Mouse (Mus musculus): Measurements from ENCODE around the gene Asic2. TPM values are rescaled to one million over a fixed set of nuclear protein-coding genes. Genes with fewer than 3 reads are reported as not detected.
"Not testable (repeated sequence)": the region's sequence is repeated elsewhere in the genome, so short reads cannot be mapped to it uniquely, and the experiment has no call there.

Gene Asic2
- polyA plus RNA-seq, 1 experiment from 2014 or later = 17.7 TPM

DNA sequence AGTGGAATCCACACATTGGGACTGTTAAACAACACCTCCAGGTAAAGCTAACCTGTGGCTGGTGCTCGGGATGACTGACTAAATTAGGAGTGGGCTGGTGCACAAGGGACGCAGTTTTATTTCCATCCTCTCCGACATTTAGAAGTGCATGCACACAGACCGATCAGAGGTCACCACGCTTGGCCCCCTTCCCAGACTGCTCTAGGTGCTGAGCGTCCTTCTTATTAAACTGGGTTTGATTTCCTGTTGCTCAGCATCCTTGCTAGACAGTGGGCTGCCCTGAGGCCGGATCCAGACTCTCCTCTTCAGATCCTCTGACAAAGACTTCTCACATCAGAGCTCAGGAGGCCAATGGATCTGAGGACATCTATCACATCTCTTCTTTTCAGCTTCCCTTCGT lies 596.7 kb downstream of the Asic2 start:
- Histone ChIP-seq H3K9ac (no peak overlapping the region), H3K9me3 (no peaks in the 10 kb centered on the region), H3K4me3 (no peak overlapping the region), H3K4me1 (replicated peaks) (peaks cover 13% of the 10 kb centered on the region; the same call in 1 of the 2 replicates), H3K36me3 (no peaks in the 10 kb centered on the region), H3K4me2 (no peak overlapping the region), H3K27me3 (no peaks in the 10 kb centered on the region), H3K27ac (replicated peaks) (no peak overlapping the region)
- 50% methylated on average over 8 of the region's 8 CpGs for WGBS
- ATAC-seq (ENCODE audit: low FRiP score, low read depth) = no peak

DNA sequence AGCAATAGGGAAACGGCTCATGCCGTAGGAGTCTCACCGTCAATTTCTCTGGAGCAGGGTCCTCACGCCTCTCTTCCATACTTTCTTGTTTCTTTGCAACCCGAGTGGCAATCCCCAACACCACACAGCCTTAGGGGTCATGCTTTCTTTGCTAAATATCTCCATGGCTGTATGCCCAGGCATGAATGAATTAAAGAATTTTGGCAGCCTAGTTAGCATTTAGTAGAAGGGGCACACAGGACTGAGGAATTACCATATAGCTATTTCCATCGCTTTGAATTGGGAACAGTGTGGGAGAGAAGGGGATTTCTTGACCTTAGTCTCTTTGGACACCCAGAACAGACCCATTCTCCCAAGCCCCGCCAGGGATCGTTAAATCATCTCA lies 597.8 kb downstream of the Asic2 start:
- H3K36me3 ChIP-seq = no peaks in the 10 kb centered on the region
- H3K4me2 ChIP-seq = no peak overlapping the region
- H3K9me3 ChIP-seq = no peaks in the 10 kb centered on the region
- H3K4me1 ChIP-seq (replicated peaks) = peaks cover 13% of the 10 kb centered on the region; the same call in 1 of the 2 replicates
- WGBS = 49% methylated on average over 8 of the region's 8 CpGs
- ATAC-seq (ENCODE audit: low FRiP score, low read depth) = no peak
- no peak overlapping the region for H3K27ac ChIP-seq (replicated peaks)
- no peak overlapping the region for H3K4me3 ChIP-seq
- H3K27me3 ChIP-seq = no peaks in the 10 kb centered on the region
- H3K9ac ChIP-seq = no peak overlapping the region

DNA sequence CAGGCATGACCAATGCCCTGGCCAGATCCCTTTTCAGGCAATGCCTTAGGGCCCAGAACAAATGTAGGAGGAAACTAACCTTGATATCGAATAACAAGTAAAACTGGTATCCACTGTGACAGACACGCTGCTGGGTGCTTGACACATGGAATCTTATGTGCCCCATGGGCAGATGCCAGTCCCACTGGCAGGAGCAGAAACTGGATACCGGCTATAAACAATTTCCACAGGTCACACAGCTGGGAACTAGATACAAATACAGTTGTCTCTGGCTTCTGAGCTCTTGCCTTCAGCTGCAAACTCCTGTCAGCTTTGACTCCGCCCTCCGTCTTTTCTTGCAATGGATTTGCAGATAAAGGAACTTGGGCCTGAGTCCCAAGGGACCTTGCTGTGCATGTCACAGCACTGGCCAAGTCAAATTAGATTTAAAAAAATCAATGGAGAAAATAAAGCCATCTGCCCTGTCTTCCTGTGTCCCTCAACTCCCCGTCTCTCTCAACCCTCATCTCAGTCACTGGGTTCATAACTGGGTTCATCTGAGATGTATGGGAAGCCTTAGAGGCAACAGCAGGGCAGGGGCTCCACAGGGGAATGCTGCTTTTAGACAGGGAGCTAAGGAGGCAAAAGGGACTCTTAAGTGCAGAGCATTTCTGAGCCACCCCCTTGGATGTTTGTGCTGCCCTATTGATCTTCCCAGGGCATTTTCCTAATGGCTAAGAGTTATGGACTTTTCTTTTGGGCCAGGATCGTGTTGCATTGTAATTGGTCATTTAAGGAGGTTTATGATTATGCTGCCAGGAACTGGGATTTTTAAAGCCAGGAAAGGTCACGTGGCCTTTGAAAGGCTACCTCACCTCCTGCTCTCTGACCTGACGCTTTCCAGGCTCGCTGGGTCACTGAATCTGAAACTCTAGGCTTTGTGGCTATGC lies 598.5 kb downstream of the Asic2 start:
- Histone ChIP-seq H3K27me3 (no peaks in the 10 kb centered on the region), H3K4me3 (no peak overlapping the region), H3K9ac (no peak overlapping the region), H3K27ac (replicated peaks) (no peak overlapping the region), H3K36me3 (no peaks in the 10 kb centered on the region), H3K4me1 (replicated peaks) (peaks cover 13% of the 10 kb centered on the region; the same call in 1 of the 2 replicates), H3K4me2 (no peak overlapping the region), H3K9me3 (no peaks in the 10 kb centered on the region)
- ATAC-seq (ENCODE audit: low FRiP score, low read depth) = no peak
- 46% methylated on average over 10 of the region's 10 CpGs for WGBS

DNA sequence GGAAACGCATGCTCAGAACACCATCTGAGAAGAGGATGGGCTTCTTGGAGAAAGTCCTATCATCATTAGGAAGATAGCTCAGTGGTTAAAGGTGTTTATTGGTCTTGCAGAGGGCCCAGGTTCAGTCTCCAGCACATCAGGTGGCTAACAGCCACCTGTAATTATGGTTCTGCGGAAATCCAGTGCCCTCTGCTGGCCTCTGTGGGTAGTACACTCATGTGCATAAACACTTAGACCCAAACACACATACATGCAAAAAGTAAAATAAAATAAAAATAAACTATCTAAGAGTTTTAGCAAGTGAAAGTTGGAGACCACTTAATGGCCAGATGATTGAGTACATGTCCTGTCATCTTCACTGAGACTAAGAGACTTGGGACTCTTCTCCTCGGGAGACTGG lies 603.8 kb downstream of the Asic2 start:
- no peak for ATAC-seq (ENCODE audit: low FRiP score, low read depth)
- H3K27me3 ChIP-seq = no peaks in the 10 kb centered on the region
- H3K36me3 ChIP-seq = no peaks in the 10 kb centered on the region
- H3K4me2 ChIP-seq = no peak overlapping the region
- H3K4me3 ChIP-seq = no peak overlapping the region
- H3K9me3 ChIP-seq = no peaks in the 10 kb centered on the region
- no peak overlapping the region for H3K9ac ChIP-seq
- 96% methylated on average over 3 of the region's 3 CpGs for WGBS
- no peak overlapping the region for H3K27ac ChIP-seq (replicated peaks)
- peaks cover 7% of the 10 kb centered on the region; the same call in 1 of the 2 replicates for H3K4me1 ChIP-seq (replicated peaks)

DNA sequence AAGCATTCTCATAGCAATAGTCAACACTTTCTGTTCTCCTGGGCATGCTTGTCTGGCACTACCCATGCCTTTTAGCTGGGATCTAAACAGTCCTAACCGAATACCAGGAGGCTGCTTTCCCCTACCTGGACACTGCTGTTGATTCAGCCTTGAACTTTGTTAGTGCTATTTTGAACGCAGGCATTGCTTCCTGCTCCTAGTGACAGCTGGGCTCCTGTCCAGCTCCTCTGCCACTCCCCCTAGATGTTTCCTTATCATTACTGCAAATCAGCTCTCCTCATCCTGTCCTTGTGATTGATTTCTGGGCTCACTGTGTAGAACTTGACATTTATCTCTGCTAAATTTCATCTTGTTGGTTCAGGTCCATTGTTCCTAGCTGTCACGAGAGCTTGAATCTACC lies 605.8 kb downstream of the Asic2 start:
- ATAC-seq (ENCODE audit: low FRiP score, low read depth) = no peak
- Histone ChIP-seq H3K4me1 (replicated peaks) (peaks cover 7% of the 10 kb centered on the region; the same call in 1 of the 2 replicates), H3K27me3 (no peaks in the 10 kb centered on the region), H3K27ac (replicated peaks) (no peak overlapping the region), H3K36me3 (no peaks in the 10 kb centered on the region), H3K4me3 (no peak overlapping the region), H3K9me3 (no peaks in the 10 kb centered on the region), H3K9ac (no peak overlapping the region), H3K4me2 (no peak overlapping the region)
- 54% methylated on average over 3 of the region's 3 CpGs for WGBS

DNA sequence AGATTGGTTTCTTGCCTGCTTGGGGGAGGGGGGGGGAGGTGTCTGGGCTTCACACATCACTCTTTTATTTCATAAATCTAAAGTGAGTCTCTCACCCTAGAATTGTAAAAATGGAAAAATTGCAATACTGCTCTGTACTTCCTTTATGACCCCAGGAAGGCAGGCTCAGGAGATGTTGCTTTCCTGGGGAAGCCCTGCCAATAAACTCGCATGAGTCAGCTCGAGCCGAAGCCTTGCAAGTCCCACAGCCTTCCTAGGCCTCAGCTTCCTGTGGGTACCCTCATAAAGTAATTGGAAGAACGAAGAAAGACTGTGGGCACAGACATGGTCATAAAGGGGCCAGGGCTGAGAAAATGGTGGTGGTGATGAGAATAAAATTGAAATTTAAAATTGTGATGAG lies 607.2 kb downstream of the Asic2 start:
- Histone ChIP-seq H3K4me3 (no peak overlapping the region), H3K27me3 (no peaks in the 10 kb centered on the region)

DNA sequence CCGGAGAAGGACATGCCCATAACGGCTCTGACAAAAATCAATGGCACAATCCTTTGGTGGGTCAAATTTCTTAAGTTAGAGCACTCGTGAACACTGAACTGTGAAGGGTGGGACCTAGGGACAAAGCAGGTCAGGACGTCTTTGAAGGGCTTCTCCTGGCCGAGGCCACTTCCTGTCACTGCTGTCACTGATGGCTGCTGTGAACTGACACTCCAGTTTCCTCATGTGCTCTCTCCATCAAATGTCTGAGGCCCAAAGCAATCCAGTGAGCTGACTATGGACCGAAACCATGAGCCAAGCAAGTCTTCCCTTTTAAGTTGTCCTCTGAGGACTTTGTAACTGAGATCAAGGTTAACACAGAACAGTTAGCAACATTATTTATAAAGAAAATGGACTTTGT lies 617.8 kb downstream of the Asic2 start:
- H3K4me1 ChIP-seq (replicated peaks); H3K4me3 ChIP-seq; H3K27me3 ChIP-seq; H3K36me3 ChIP-seq; H3K27ac ChIP-seq (replicated peaks); H3K9ac ChIP-seq; H3K4me2 ChIP-seq; ATAC-seq (ENCODE audit: low FRiP score, low read depth); H3K9me3 ChIP-seq: not testable (repeated sequence)
- WGBS = 79% methylated on average over 6 of the region's 6 CpGs

More for the DNA sequence above, 607.2 kb downstream of the Asic2 start:
- no peaks in the 10 kb centered on the region for H3K36me3 ChIP-seq
- WGBS = 88% methylated on average over 4 of the region's 4 CpGs
- no peaks in the 10 kb centered on the region for H3K9me3 ChIP-seq
- ATAC-seq (ENCODE audit: low FRiP score, low read depth) = no peak
- H3K4me2 ChIP-seq = no peak overlapping the region
- no peak overlapping the region for H3K9ac ChIP-seq
- H3K27ac ChIP-seq (replicated peaks) = no peak overlapping the region
- peaks cover 7% of the 10 kb centered on the region; the same call in 1 of the 2 replicates for H3K4me1 ChIP-seq (replicated peaks)

DNA sequence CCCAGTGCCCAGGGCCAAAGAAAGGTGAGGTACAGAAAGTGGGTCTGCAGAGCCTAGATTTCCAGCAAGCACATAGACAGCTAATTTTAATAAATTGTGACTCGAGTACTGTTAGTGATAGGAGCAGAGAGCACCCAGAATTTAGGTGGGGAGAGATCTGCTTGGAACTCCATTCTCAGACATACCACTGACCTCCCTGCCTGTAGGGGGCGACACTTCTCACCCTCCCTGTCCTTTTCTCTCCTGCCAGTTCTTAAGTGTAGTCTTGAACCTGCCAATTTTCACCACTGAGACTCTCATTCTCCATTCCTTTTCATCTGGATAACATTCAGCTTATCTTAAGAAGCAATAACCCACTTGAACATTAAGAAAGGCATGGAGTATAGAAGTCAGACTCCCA lies 636.3 kb downstream of the Asic2 start:
- no peak for ATAC-seq (ENCODE audit: low FRiP score, low read depth)

DNA sequence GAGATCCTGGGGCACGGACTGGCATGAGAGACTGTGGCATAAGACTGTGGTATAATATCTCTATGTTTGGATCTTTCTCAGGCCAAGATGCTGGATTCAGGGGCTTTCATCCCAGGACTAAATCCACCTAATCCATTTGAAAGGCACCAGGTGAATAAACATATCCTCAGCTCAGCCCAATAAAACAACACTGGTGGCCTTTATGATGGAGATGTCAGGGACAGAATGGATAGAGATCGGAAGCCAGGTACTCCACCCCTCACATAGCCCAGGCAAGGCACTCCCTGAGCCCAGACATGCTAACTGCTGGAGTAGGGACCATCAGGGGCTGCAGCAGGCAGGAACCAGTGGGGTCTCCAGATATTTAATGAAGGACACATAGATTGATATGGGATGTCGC lies 637.3 kb downstream of the Asic2 start:
- no peak for ATAC-seq (ENCODE audit: low FRiP score, low read depth)
- Histone ChIP-seq H3K9me3 (no peaks in the 10 kb centered on the region), H3K4me1 (replicated peaks) (peaks cover 5% of the 10 kb centered on the region), H3K27ac (replicated peaks) (no peak overlapping the region), H3K36me3 (no peaks in the 10 kb centered on the region), H3K4me3 (no peak overlapping the region), H3K27me3 (no peaks in the 10 kb centered on the region), H3K4me2 (no peak overlapping the region), H3K9ac (no peak overlapping the region)
- WGBS = 84% methylated on average over 3 of the region's 3 CpGs

More for the DNA sequence above, 636.3 kb downstream of the Asic2 start:
- Histone ChIP-seq H3K27me3 (no peaks in the 10 kb centered on the region), H3K9ac (no peak overlapping the region), H3K4me3 (no peak overlapping the region), H3K4me1 (replicated peaks) (peaks cover 5% of the 10 kb centered on the region), H3K9me3 (no peaks in the 10 kb centered on the region), H3K4me2 (no peak overlapping the region), H3K27ac (replicated peaks) (no peak overlapping the region), H3K36me3 (no peaks in the 10 kb centered on the region)
- 78% methylated on average over 2 of the region's 2 CpGs for WGBS

DNA sequence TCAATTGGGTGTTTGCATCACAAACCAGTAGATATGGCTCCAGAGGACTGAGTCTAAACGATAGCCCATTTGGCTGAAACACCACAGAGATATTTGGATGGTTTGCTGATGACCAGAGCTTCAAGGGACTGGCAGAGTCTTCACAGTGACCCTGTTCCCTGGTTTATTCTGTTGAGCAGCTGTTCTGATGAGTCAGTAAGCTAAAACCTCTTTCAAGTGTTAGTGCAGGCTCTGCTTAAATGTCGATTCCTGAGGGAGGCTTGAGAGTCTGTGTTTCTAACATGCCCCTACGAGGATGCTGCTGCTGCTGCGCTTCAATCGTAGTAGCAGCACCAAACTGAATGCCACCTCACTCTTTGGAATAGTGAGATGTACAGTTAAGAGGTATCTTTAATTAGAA lies 640.2 kb downstream of the Asic2 start:
- Histone ChIP-seq H3K27me3 (no peaks in the 10 kb centered on the region), H3K4me1 (replicated peaks) (no peaks in the 10 kb centered on the region), H3K36me3 (no peaks in the 10 kb centered on the region), H3K9ac (no peak overlapping the region), H3K4me3 (no peak overlapping the region), H3K9me3 (no peaks in the 10 kb centered on the region), H3K27ac (replicated peaks) (no peak overlapping the region), H3K4me2 (no peak overlapping the region)
- no peak for ATAC-seq (ENCODE audit: low FRiP score, low read depth)
- 89% methylated on average over 5 of the region's 5 CpGs for WGBS

DNA sequence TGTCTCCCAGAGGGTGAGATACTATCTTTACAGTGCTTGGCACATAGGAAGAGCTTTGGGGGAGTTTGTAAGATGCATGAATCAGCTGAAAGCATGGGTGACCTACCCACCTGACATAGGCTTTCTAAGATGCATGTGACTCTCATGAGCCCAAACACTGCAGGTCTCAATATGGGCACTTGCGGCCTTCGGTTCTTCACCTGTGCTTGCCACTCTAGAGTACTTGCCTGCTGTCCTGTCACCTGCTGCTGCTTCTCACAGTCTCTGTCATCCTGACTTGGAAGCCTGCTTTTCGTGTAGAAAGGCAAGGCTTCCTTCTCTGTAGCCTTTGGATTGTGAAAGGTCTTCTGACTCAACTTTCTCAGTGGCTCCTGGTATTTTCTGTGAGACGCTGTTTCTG lies 645.1 kb downstream of the Asic2 start:
- H3K36me3 ChIP-seq = no peaks in the 10 kb centered on the region
- H3K4me1 ChIP-seq (replicated peaks) = no peaks in the 10 kb centered on the region
- no peak overlapping the region for H3K27ac ChIP-seq (replicated peaks)
- no peak overlapping the region for H3K9ac ChIP-seq
- H3K4me2 ChIP-seq = no peak overlapping the region
- H3K9me3 ChIP-seq = no peaks in the 10 kb centered on the region
- no peaks in the 10 kb centered on the region for H3K27me3 ChIP-seq
- 95% methylated on average over 4 of the region's 4 CpGs for whole genome bisulfite sequencing
- ATAC-seq (ENCODE audit: low FRiP score, low read depth) = no peak
- H3K4me3 ChIP-seq = no peak overlapping the region

DNA sequence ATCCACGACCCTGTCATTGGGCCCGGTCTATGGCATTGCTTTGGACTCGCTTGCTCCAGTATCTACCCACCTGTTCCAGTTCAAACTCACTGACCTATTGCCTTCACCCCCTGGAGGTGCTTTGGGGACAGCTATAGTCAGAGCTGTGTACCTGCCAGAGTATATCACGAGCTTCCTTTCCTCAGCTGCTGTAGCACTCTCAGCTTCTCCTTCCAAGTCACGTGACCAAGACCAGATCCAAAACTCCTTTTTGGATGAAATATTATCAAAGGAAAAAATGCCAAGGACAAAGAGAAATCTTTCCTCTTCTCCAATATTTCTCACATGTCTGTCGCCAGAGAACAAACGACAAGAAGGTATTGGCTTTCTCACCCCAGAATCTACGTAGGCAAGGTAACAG lies 645.8 kb downstream of the Asic2 start:
- no peak overlapping the region for H3K27ac ChIP-seq (replicated peaks)
- H3K27me3 ChIP-seq = no peaks in the 10 kb centered on the region
- no peak for ATAC-seq (ENCODE audit: low FRiP score, low read depth)
- no peak overlapping the region for H3K4me2 ChIP-seq
- no peak overlapping the region for H3K4me3 ChIP-seq
- no peaks in the 10 kb centered on the region for H3K9me3 ChIP-seq
- WGBS = 91% methylated on average over 8 of the region's 8 CpGs
- no peaks in the 10 kb centered on the region for H3K4me1 ChIP-seq (replicated peaks)
- H3K36me3 ChIP-seq = no peaks in the 10 kb centered on the region
- H3K9ac ChIP-seq = no peak overlapping the region
